Mouse (Mus musculus): ENCODE measurements around the gene Spindoc. TPM values are rescaled to one million over a fixed set of nuclear protein-coding genes. Genes with fewer than 3 reads are reported as not detected.
A peak's percentile ranks its signal among the peaks of the same experiment; 100 is the strongest.
"Not testable (repeated sequence)": the region's sequence is repeated elsewhere in the genome, so short reads cannot be mapped to it uniquely, and the experiment has no call there.

Gene Spindoc
- total and polyA plus RNA-seq, 3 experiments = 8.2 to 31.8 (median 18.1) TPM

- TF ChIP-seq TAL1 (conservative IDR thresholded peaks at IDR 0.05; ENCODE audit: low read depth, low read length) (no peak), CTCF (IDR thresholded peaks at IDR 0.05; ENCODE audit: low read depth, low read length) (no peak), GATA2 (IDR thresholded peaks at IDR 0.05; ENCODE audit: borderline replicate concordance, low read depth, low read length) (no peak), POLR2AphosphoS5 (IDR thresholded peaks at IDR 0.05; ENCODE audit: insufficient replicate concordance, low read depth, low read length) (no peak), GATA1 (IDR thresholded peaks at IDR 0.05; ENCODE audit: borderline replicate concordance, low read length) (no peak)
- peak overlapping the region; percentile 89 for H3K4me3 ChIP-seq (ENCODE audit: low read depth, low read length)
- peaks cover 37% of the 10 kb centered on the region for H3K4me1 ChIP-seq (ENCODE audit: insufficient read depth, low read depth, low read length)
- ATAC-seq (ENCODE audit: extremely low read depth, insufficient number of reproducible peaks, low FRiP score, poor library complexity, severe bottlenecking) = no peak
- H3K36me3 ChIP-seq (replicated peaks) = peaks cover 17% of the 10 kb centered on the region
- no peaks in the 10 kb centered on the region for H3K27me3 ChIP-seq (ENCODE audit: insufficient read depth, low read length)
- H3K9me3 ChIP-seq (replicated peaks) = no peaks in the 10 kb centered on the region
- peak; percentile 42 for DNase-seq (ENCODE audit: low spot score)
These were observed 419 bp downstream of the Spindoc start for GRCm38 (mm10) chr19:7382248-7382902.

GRCm38 (mm10) chr19:7381906-7382247 lies 917 bp downstream of the Spindoc start:
- TF ChIP-seq GATA2 (IDR thresholded peaks at IDR 0.05; ENCODE audit: borderline replicate concordance, low read depth, low read length) (no peak), CTCF (IDR thresholded peaks at IDR 0.05; ENCODE audit: low read depth, low read length) (no peak), GATA1 (IDR thresholded peaks at IDR 0.05; ENCODE audit: borderline replicate concordance, low read length) (no peak), TAL1 (conservative IDR thresholded peaks at IDR 0.05; ENCODE audit: low read depth, low read length) (no peak), POLR2AphosphoS5 (IDR thresholded peaks at IDR 0.05; ENCODE audit: insufficient replicate concordance, low read depth, low read length) (no peak)
- H3K4me1 ChIP-seq (ENCODE audit: insufficient read depth, low read depth, low read length) = peaks cover 37% of the 10 kb centered on the region
- peaks cover 17% of the 10 kb centered on the region for H3K36me3 ChIP-seq (replicated peaks)
- peak overlapping the region; percentile 89 for H3K4me3 ChIP-seq (ENCODE audit: low read depth, low read length)
- no peaks in the 10 kb centered on the region for H3K27me3 ChIP-seq (ENCODE audit: insufficient read depth, low read length)
- DNase-seq (ENCODE audit: low spot score) = peak; percentile 12
- H3K9me3 ChIP-seq (replicated peaks) = no peaks in the 10 kb centered on the region
- ATAC-seq (ENCODE audit: extremely low read depth, insufficient number of reproducible peaks, low FRiP score, poor library complexity, severe bottlenecking) = no peak

- no peak for TF ChIP-seq TAL1 (conservative IDR thresholded peaks at IDR 0.05; ENCODE audit: low read depth, low read length)
- no peak for TF ChIP-seq GATA2 (IDR thresholded peaks at IDR 0.05; ENCODE audit: borderline replicate concordance, low read depth, low read length)
- no peak for TF ChIP-seq CTCF (IDR thresholded peaks at IDR 0.05; ENCODE audit: low read depth, low read length)
- no peak for TF ChIP-seq POLR2AphosphoS5 (IDR thresholded peaks at IDR 0.05; ENCODE audit: insufficient replicate concordance, low read depth, low read length)
- TF ChIP-seq GATA1 (IDR thresholded peaks at IDR 0.05; ENCODE audit: borderline replicate concordance, low read length) = no peak
- H3K4me3 ChIP-seq (ENCODE audit: low read depth, low read length) = no peak overlapping the region
- no peak for ATAC-seq (ENCODE audit: extremely low read depth, insufficient number of reproducible peaks, low FRiP score, poor library complexity, severe bottlenecking)
- no peaks in the 10 kb centered on the region for H3K9me3 ChIP-seq (replicated peaks)
- no peaks in the 10 kb centered on the region for H3K27me3 ChIP-seq (ENCODE audit: insufficient read depth, low read length)
- peaks cover 57% of the 10 kb centered on the region for H3K36me3 ChIP-seq (replicated peaks)
- H3K4me1 ChIP-seq (ENCODE audit: insufficient read depth, low read depth, low read length) = peaks cover 24% of the 10 kb centered on the region
- DNase-seq (ENCODE audit: low spot score) = no peak
These were observed 5.2 kb downstream of the Spindoc start for GRCm38 (mm10) chr19:7377639-7378038.

GRCm38 (mm10) chr19:7374491-7374890 lies 8.3 kb downstream of the Spindoc start:
- H3K27me3 ChIP-seq (ENCODE audit: insufficient read depth, low read length) = no peaks in the 10 kb centered on the region
- H3K36me3 ChIP-seq (replicated peaks) = peaks cover 78% of the 10 kb centered on the region
- ATAC-seq (ENCODE audit: extremely low read depth, insufficient number of reproducible peaks, low FRiP score, poor library complexity, severe bottlenecking) = no peak

GRCm38 (mm10) chr19:7369469-7369868 lies 13.3 kb downstream of the Spindoc start:
- not testable (repeated sequence) for H3K4me3 ChIP-seq (ENCODE audit: low read depth, low read length); ATAC-seq (ENCODE audit: extremely low read depth, insufficient number of reproducible peaks, low FRiP score, poor library complexity, severe bottlenecking); H3K27me3 ChIP-seq (ENCODE audit: insufficient read depth, low read length); H3K9me3 ChIP-seq (replicated peaks); H3K4me1 ChIP-seq (ENCODE audit: insufficient read depth, low read depth, low read length); DNase-seq (ENCODE audit: low spot score)
- peaks cover 67% of the 10 kb centered on the region for H3K36me3 ChIP-seq (replicated peaks)

More at GRCm38 (mm10) chr19:7374491-7374890, 8.3 kb downstream of the Spindoc start:
- no peak for TF ChIP-seq POLR2AphosphoS5 (IDR thresholded peaks at IDR 0.05; ENCODE audit: insufficient replicate concordance, low read depth, low read length)
- Histone ChIP-seq H3K9me3 (replicated peaks) (no peaks in the 10 kb centered on the region), H3K4me3 (ENCODE audit: low read depth, low read length) (peak overlapping the region; percentile 3; the same call in 1 of the 2 replicates), H3K4me1 (ENCODE audit: insufficient read depth, low read depth, low read length) (peaks cover 6% of the 10 kb centered on the region)
- no peak for DNase-seq (ENCODE audit: low spot score)

- ATAC-seq (ENCODE audit: extremely low read depth, insufficient number of reproducible peaks, low FRiP score, poor library complexity, severe bottlenecking) = no peak
- H3K4me3 ChIP-seq (ENCODE audit: low read depth, low read length) = no peak overlapping the region
- no peak for DNase-seq (ENCODE audit: low spot score)
- no peaks in the 10 kb centered on the region for H3K4me1 ChIP-seq (ENCODE audit: insufficient read depth, low read depth, low read length)
- peaks cover 23% of the 10 kb centered on the region for H3K36me3 ChIP-seq (replicated peaks)
- peaks cover 3% of the 10 kb centered on the region; the same call in 1 of the 2 replicates for H3K27me3 ChIP-seq (ENCODE audit: insufficient read depth, low read length)
- H3K9me3 ChIP-seq (replicated peaks) = no peaks in the 10 kb centered on the region
- TF ChIP-seq GATA2 (IDR thresholded peaks at IDR 0.05; ENCODE audit: borderline replicate concordance, low read depth, low read length) (no peak), CTCF (IDR thresholded peaks at IDR 0.05; ENCODE audit: low read depth, low read length) (no peak), GATA1 (IDR thresholded peaks at IDR 0.05; ENCODE audit: borderline replicate concordance, low read length) (no peak), TAL1 (conservative IDR thresholded peaks at IDR 0.05; ENCODE audit: low read depth, low read length) (no peak), POLR2AphosphoS5 (IDR thresholded peaks at IDR 0.05; ENCODE audit: insufficient replicate concordance, low read depth, low read length) (no peak)
These were observed 29.2 kb downstream of the Spindoc start for GRCm38 (mm10) chr19:7353636-7354035.

All from G1E (cell line).